Comparison of ENCODE assay signal across 11 mouse cellular contexts in the genomic region with DNA sequence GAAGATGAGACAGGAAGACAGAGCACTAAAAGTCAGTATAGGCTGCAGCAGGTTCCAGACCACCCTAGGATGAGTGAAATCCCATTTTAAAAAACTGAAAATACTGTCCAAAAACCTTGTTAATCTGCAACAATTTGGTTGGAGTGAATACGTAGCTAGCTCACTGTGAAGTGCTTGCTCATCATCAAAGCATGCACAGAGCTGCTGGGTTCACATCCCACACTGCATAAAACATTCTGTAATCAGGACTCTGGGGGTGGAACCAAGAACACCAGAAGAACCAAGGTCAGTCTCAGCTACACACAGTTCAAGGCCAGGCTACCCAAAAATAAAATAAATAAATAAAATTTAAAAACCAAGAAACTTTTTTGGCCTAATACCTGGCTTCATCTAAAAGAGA. TPM values are rescaled to one million over a fixed set of nuclear protein-coding genes. Genes with fewer than 3 reads are reported as not detected.
A peak's percentile ranks its signal among the peaks of the same experiment; 100 is the strongest.
DNase-seq lines count a peak whose midpoint lies in the region; ATAC-seq and TF ChIP-seq lines count a peak whose summit lies in the region.
"Had no signal": no experiment of that assay in that cellular context is flagged by ENCODE, and none has a peak within 500 bp of the region (broad histone marks: within the 10 kb centered on the region; RNA-seq: fewer than 3 reads in every experiment).

No protein-coding gene starts in this region.

- no peaks in the 10 kb centered on the region for H3K27me3 ChIP-seq in kidney, postnatal 0 days (ENCODE audit: insufficient read depth, low read length)
- H3K27me3 ChIP-seq in kidney, embryonic 15.5 days, result no peaks in the 10 kb centered on the region
- no peaks in the 10 kb centered on the region for H3K27me3 ChIP-seq in midbrain, embryonic 13.5 days
- H3K27me3 ChIP-seq in intestine, embryonic 15.5 days (replicated peaks), result no peaks in the 10 kb centered on the region
- H3K27me3 ChIP-seq: liver, embryonic 15.5 days had no signal

- H3K4me2 ChIP-seq in kidney, postnatal 0 days (ENCODE audit: low read length), result no peak overlapping the region
- no peak overlapping the region; the same call in 1 of the 2 replicates for H3K4me2 ChIP-seq in kidney, embryonic 15.5 days
- H3K4me2 ChIP-seq in midbrain, embryonic 13.5 days (replicated peaks), result peak overlapping the region; percentile 41
- H3K4me2 ChIP-seq in intestine, embryonic 15.5 days (replicated peaks), result no peak overlapping the region
- H3K4me2 ChIP-seq: liver, embryonic 15.5 days had no signal

- peak; percentile 55 for DNase-seq in adrenal gland, adult 2 months
- no peak for DNase-seq in adrenal gland, postnatal 25 days
- peak; percentile 60 for DNase-seq in kidney, postnatal 0 days (ENCODE audit: low spot score)
- DNase-seq in adrenal gland, postnatal 14 days, result peak; percentile 20
- DNase-seq in thymus, postnatal 25 days, result no peak
- DNase-seq: B cell, adult 2 months; cerebellum, postnatal 36 days had no signal

- H3K9me3 ChIP-seq in kidney, postnatal 0 days (replicated peaks; ENCODE audit: low read length), result no peaks in the 10 kb centered on the region
- no peaks in the 10 kb centered on the region for H3K9me3 ChIP-seq in kidney, embryonic 15.5 days (replicated peaks)
- no peaks in the 10 kb centered on the region for H3K9me3 ChIP-seq in midbrain, embryonic 13.5 days
- H3K9me3 ChIP-seq in intestine, embryonic 15.5 days, result no peaks in the 10 kb centered on the region
- H3K9me3 ChIP-seq: liver, embryonic 15.5 days had no signal

- H3K4me1 ChIP-seq in kidney, postnatal 0 days (replicated peaks; ENCODE audit: insufficient read depth, low read length), result peaks cover 3% of the 10 kb centered on the region; the same call in 1 of the 2 replicates
- peaks cover 14% of the 10 kb centered on the region for H3K4me1 ChIP-seq in kidney, embryonic 15.5 days
- H3K4me1 ChIP-seq in midbrain, embryonic 13.5 days (replicated peaks), result peaks cover 36% of the 10 kb centered on the region
- peaks cover 5% of the 10 kb centered on the region; the same call in 1 of the 2 replicates for H3K4me1 ChIP-seq in intestine, embryonic 15.5 days (replicated peaks)

- H3K9ac ChIP-seq in kidney, postnatal 0 days (ENCODE audit: low read depth, low read length), result no peak overlapping the region
- no peak overlapping the region for H3K9ac ChIP-seq in kidney, embryonic 15.5 days
- no peak overlapping the region; the same call in 1 of the 2 replicates for H3K9ac ChIP-seq in midbrain, embryonic 13.5 days (replicated peaks)
- H3K9ac ChIP-seq in intestine, embryonic 15.5 days, result no peak overlapping the region
- H3K9ac ChIP-seq: liver, embryonic 15.5 days had no signal

- no peak overlapping the region for H3K4me3 ChIP-seq in kidney, postnatal 0 days (replicated peaks; ENCODE audit: low read depth, low read length)
- no peak overlapping the region for H3K4me3 ChIP-seq in kidney, embryonic 15.5 days (replicated peaks)
- peak overlapping the region; percentile 15; the same call in 1 of the 2 replicates for H3K4me3 ChIP-seq in midbrain, embryonic 13.5 days (replicated peaks)
- H3K4me3 ChIP-seq in intestine, embryonic 15.5 days (replicated peaks), result no peak overlapping the region
- H3K4me3 ChIP-seq: liver, embryonic 15.5 days had no signal

- no peaks in the 10 kb centered on the region for H3K36me3 ChIP-seq in kidney, postnatal 0 days (ENCODE audit: insufficient read depth, low read length)
- peaks cover 6% of the 10 kb centered on the region; the same call in 1 of the 2 replicates for H3K36me3 ChIP-seq in kidney, embryonic 15.5 days
- no peaks in the 10 kb centered on the region for H3K36me3 ChIP-seq in midbrain, embryonic 13.5 days
- H3K36me3 ChIP-seq in intestine, embryonic 15.5 days, result no peaks in the 10 kb centered on the region

- no peak for TF ChIP-seq CTCF in kidney, postnatal 0 days (IDR thresholded peaks at IDR 0.05; ENCODE audit: low read depth)

- ATAC-seq in kidney, postnatal 0 days (replicated peaks; ENCODE audit: low FRiP score, low read depth), result no peak
- no peak for ATAC-seq in kidney, embryonic 15.5 days (replicated peaks; ENCODE audit: low FRiP score)
- ATAC-seq in midbrain, embryonic 13.5 days, result no peak
- no peak for ATAC-seq in intestine, embryonic 15.5 days

- 22% methylated on average over 1 of the region's 1 CpGs for WGBS in kidney, postnatal 0 days
- WGBS in kidney, embryonic 15.5 days, result 55% methylated on average over 1 of the region's 1 CpGs
- 43% methylated on average over 1 of the region's 1 CpGs for WGBS in midbrain, embryonic 13.5 days
- WGBS in intestine, embryonic 15.5 days, result 54% methylated on average over 1 of the region's 1 CpGs

- H3K27ac ChIP-seq in kidney, postnatal 0 days, result no peak overlapping the region
- H3K27ac ChIP-seq in kidney, embryonic 15.5 days, result no peak overlapping the region
- H3K27ac ChIP-seq in midbrain, embryonic 13.5 days, result no peak overlapping the region
- H3K27ac ChIP-seq in intestine, embryonic 15.5 days, result no peak overlapping the region
- H3K27ac ChIP-seq: liver, embryonic 15.5 days had no signal

RNA-seq across cellular contexts. Expression of gene Phip, which starts 3.9 kb away (rescaled TPM):
- 10 to 100 TPM; 59.1 to 80.7 TPM for total RNA-seq in adrenal gland, adult 2 months (2021)
- 1.4 and 4.4 TPM in 2 replicates for polyA plus RNA-seq in adrenal gland, adult 2 months (2012; rRNA removed)
- total RNA-seq in adrenal gland, postnatal 25 days (2021), result 90.6 and 92.7 TPM in 2 replicates
- 49.6 and 54.4 TPM in 2 replicates for polyA plus RNA-seq in kidney, postnatal 0 days (2015; fragmentation: Nextera tagmentation; extraction: Ambion mirVana)
- polyA plus RNA-seq in kidney, embryonic 15.5 days (2015; fragmentation: Nextera tagmentation; extraction: Ambion mirVana), result 93.8 and 95.8 TPM in 2 replicates
- 67.4 and 76.9 TPM in 2 replicates for total RNA-seq in adrenal gland, postnatal 14 days (2021)
- 139 and 143 TPM in 2 replicates for polyA plus RNA-seq in midbrain, embryonic 13.5 days (2015; fragmentation: Nextera tagmentation; extraction: Ambion mirVana)
- 53.5 and 61.3 TPM in 2 replicates for polyA plus RNA-seq in intestine, embryonic 15.5 days (2015; fragmentation: Nextera tagmentation; extraction: Ambion mirVana)

Comparison
In these comparisons a context has a peak if more than half of its experiments do, and no peak if none do; other contexts are left out.
1. DNase-seq: peak in adrenal gland, adult 2 months (single experiment), kidney, postnatal 0 days (single experiment) and adrenal gland, postnatal 14 days (single experiment); none in adrenal gland, postnatal 25 days (single experiment) and thymus, postnatal 25 days (single experiment).